Mouse (Mus musculus): ENCODE measurements around the gene Inhbe.

DNA sequence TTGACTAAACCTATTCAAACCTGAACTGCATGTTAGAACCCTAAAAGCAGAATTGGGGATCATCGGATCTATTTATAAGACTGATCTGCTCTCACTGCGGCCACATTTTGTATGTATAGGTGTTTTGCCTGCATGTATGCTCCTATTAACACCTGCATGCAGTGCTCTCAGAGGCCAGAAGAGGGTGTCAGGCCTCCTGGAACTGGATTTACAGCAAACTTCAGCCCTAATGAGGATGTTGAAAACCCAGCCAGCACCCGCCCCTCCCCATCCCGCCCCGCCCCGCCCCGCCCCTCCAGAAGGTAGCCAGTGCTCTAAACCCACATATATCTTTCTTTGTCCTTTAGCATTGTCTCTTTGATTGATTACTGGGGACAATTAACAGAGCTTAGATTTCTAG is 29.7 kb downstream of the Inhbe start:
- TF ChIP-seq CTCF (IDR thresholded peaks at IDR 0.05), result peak; percentile 68
- TF ChIP-seq EP300 (IDR thresholded peaks at IDR 0.05), result no peak
